Mouse (Mus musculus): ENCODE measurements around the gene Bcap29.

GRCm38 (mm10) chr12:31654197-31654964 lies 19.9 kb upstream of the Bcap29 start, which contains the start of the genes Dus4l and Cog5:
- TF ChIP-seq CTCF (IDR thresholded peaks at IDR 0.05; ENCODE audit: control insufficient read depth, insufficient read depth, insufficient read length) = no peak
- peak; percentile 82 for TF ChIP-seq MAX (IDR thresholded peaks at IDR 0.05)
- no peak for TF ChIP-seq USF1 (IDR thresholded peaks at IDR 0.05; ENCODE audit: low read depth)
- TF ChIP-seq MYOG (IDR thresholded peaks at IDR 0.05; ENCODE audit: control insufficient read depth, extremely low read depth, insufficient read length) = no peak
- TF ChIP-seq CEBPB (IDR thresholded peaks at IDR 0.05; ENCODE audit: low read depth) = no peak
- TF ChIP-seq FOSL1 (IDR thresholded peaks at IDR 0.05; ENCODE audit: insufficient read depth, low read length, poor library complexity, severe bottlenecking) = no peak
- no peak for TF ChIP-seq MYOD1 (IDR thresholded peaks at IDR 0.05; ENCODE audit: control insufficient read depth, insufficient read length, low read depth)

Data from C2C12 (cell line).